Mouse (Mus musculus) thymus, adult 2 months (tissue): ENCODE results near the gene Mb21d2. TPM values are rescaled to one million over a fixed set of nuclear protein-coding genes. Genes with fewer than 3 reads are reported as not detected.

Source experiments
- DNase-seq: peaks from one replicate; pipeline ENCODE4 v3.0.0; 2021
- H3K27ac ChIP-seq: fragments of 200-500 bp; 2 replicates; pipeline ENCODE4 v1.5.1; 2012; ENCODE audit warnings: low read length, control low read depth; ENCODE audit not compliant: control insufficient read depth, insufficient read depth
- H3K27me3 ChIP-seq: fragments of 200-500 bp; 2 replicates; pipeline ENCODE4 v1.6.1; 2012; ENCODE audit warnings: mild to moderate bottlenecking, low read length, moderate library complexity, mixed read lengths; ENCODE audit not compliant: control insufficient read depth, insufficient read depth
- H3K36me3 ChIP-seq: fragments of 200-500 bp; 2 replicates; pipeline ENCODE4 v1.6.1; 2012; ENCODE audit warnings: mild to moderate bottlenecking, low read length, moderate library complexity; ENCODE audit not compliant: control insufficient read depth, insufficient read depth
- H3K4me1 ChIP-seq: fragments of 200-500 bp; replicated peaks from 2 replicates; pipeline ENCODE4 v1.6.1; 2012; ENCODE audit warnings: low read length; ENCODE audit not compliant: control insufficient read depth, insufficient read depth
- H3K4me3 ChIP-seq: fragments of 200-500 bp; 2 replicates; pipeline ENCODE4 v1.5.1; 2012; ENCODE audit warnings: mild to moderate bottlenecking, low read length, control low read depth, moderate library complexity; ENCODE audit not compliant: control insufficient read depth, insufficient read depth
- CTCF ChIP-seq: fragments of 200-500 bp; IDR thresholded peaks from 2 replicates; pipeline ENCODE4 v1.5.1; 2012; ENCODE audit warnings: mild to moderate bottlenecking, control low read depth, low read length, moderate library complexity, borderline replicate concordance; ENCODE audit not compliant: control insufficient read depth, poor library complexity, insufficient read depth; ENCODE audit errors: extremely low read depth
- POLR2A ChIP-seq: fragments of 200-500 bp; IDR thresholded peaks from 2 replicates; pipeline ENCODE4 v1.6.1; 2012; ENCODE audit warnings: mild to moderate bottlenecking, low read length, control low read depth, moderate library complexity; ENCODE audit not compliant: control insufficient read depth, poor library complexity, insufficient read depth; ENCODE audit errors: extremely low read depth
- WGBS: fragments of 180-500 bp; shearing (Covaris S2); methylation state at CpG from one replicate; pipeline ENCODE4 v1.1.7; 2018; 5-methylcytosine and 5-hydroxymethylcytosine counted together
- polyA plus RNA-seq: library from polyadenylated mRNA; depleted of rRNA; stranded (reverse); fragments of >200 nt; gene quantifications from 2 replicates; pipeline ENCODE4 v1.2.3, GENCODE M21; 2012

Gene Mb21d2
- polyA plus RNA-seq, 1 experiment = 3.3 TPM

DNA sequence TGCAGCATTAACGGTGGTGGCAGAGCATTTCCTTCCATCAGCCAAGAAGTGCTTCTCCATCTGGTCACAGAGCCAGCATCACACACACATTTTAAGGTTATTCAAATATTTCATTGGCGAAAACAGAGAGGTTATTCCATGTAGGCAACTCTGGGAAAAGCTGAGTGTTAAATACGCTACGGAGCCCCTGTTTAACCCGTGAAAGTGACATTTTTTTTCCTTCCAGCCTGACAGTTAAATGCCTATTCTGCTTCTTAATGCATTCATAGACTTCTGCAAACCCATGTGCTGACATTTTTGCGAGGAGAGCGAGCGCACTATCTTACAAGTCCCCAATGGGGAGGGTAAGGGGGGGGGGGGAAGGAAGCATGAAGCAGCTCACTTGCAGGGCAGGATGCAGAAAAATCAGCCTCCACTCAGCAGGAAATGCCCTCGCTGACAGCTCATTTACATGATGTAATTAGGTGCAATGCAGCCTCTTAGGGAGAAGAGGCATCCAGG lies 52.3 kb downstream of the Mb21d2 start:
- no peak overlapping the region for H3K4me3 ChIP-seq
- no peaks in the 10 kb centered on the region for H3K36me3 ChIP-seq
- DNase-seq = no peak
- H3K27me3 ChIP-seq = no peaks in the 10 kb centered on the region
- no peaks in the 10 kb centered on the region for H3K4me1 ChIP-seq
- 62% methylated on average over 9 of the region's 9 CpGs for WGBS
- TF ChIP-seq CTCF = no peak
- H3K27ac ChIP-seq = no peak overlapping the region

DNA sequence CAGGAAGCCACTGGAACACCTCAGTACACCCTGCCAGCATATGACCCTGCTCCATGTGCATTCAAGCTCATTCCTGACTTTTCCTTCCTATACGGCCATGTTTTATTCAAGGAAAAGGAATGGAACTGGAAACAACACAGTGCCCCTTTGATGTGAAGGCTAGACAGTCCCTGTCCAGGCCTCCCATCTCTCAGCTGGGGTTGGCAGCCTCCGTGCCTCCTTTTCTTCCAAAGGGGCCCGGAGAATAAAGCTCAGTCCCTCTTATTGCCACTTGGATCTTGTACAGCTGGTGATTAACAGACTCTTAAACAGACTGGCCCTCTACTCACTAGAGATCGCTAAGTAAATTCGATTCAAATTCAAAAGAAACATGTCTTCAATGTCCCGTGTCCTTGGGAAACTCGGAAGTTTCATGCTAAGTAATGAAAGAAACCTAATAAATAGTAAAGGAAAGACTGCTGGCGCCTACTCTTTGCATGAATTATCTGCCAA lies 56.0 kb downstream of the Mb21d2 start:
- Histone ChIP-seq H3K4me1 (no peaks in the 10 kb centered on the region), H3K4me3 (no peak overlapping the region), H3K36me3 (no peaks in the 10 kb centered on the region), H3K27me3 (no peaks in the 10 kb centered on the region), H3K27ac (no peak overlapping the region)
- no peak for DNase-seq
- 94% methylated on average over 8 of the region's 8 CpGs for WGBS
- TF ChIP-seq POLR2A = no peak
- TF ChIP-seq CTCF = no peak

DNA sequence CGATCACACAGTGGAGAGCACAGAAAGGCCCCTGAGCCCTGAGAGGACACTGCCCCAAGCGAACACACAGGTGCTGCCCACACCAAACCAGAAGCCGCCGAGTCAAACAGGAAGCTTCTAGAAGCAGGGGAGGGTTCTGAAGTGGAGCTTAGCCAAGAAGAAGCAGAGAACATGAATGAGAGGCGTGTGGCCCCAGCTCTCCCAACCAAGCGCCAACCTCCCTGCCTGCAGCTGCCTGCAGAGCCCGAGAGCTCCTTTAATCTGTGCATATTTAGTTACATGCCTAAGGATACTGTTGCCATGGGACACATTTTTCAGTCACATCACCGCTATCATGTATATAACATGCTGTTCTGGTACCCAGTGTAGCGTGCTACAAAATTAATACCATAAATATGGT lies 58.6 kb downstream of the Mb21d2 start:
- H3K36me3 ChIP-seq = no peaks in the 10 kb centered on the region
- H3K4me3 ChIP-seq = no peak overlapping the region
- DNase-seq = no peak
- no peak overlapping the region for H3K27ac ChIP-seq
- WGBS = 31% methylated on average over 9 of the region's 9 CpGs
- H3K4me1 ChIP-seq = no peaks in the 10 kb centered on the region
- no peaks in the 10 kb centered on the region for H3K27me3 ChIP-seq
- TF ChIP-seq POLR2A = no peak
- TF ChIP-seq CTCF = no peak

DNA sequence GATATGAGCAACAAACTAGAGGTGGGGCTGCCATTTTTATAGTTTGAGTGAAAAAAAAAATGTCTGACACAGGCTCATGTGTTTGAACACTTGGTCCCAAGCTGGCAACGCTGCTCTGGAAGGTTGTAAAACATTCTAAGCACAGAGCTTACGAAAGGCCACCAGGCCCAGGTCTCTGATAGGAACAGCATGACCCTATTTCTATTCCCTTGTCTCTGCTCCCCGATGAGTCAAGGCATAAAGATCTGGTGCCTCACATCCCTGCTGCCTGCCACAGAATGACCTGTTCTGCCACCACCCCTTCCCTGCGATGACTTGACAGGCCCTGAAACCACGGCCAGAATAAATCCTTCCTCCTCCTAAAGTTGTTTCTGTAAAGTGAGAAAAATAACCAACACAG lies 59.0 kb downstream of the Mb21d2 start:
- Histone ChIP-seq H3K36me3 (no peaks in the 10 kb centered on the region), H3K27me3 (no peaks in the 10 kb centered on the region), H3K4me1 (no peaks in the 10 kb centered on the region), H3K4me3 (no peak overlapping the region), H3K27ac (no peak overlapping the region)
- WGBS = 42% methylated on average over 5 of the region's 5 CpGs
- DNase-seq = no peak
- TF ChIP-seq CTCF (no peak), POLR2A (no peak)

DNA sequence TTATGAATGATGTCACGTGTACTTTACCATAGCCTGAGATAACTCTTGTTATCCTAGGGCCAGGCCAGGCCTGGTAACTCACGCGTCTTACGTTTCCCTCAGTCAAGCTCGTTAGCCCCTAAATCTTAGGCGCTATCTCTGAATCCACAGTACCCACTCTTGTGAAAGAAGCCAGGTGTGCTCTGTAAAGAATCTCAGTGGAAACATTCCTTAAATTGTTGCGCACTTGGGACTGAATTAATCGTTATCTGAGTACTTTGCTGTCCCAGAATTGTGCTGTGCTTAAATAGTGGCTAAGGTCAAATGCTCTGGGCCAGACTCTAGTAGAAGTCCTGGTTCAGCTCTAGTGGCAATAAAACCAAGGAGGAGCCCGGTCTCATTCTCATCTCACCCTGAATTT lies 60.6 kb downstream of the Mb21d2 start:
- DNase-seq = no peak
- no peaks in the 10 kb centered on the region for H3K4me1 ChIP-seq
- no peak overlapping the region for H3K4me3 ChIP-seq
- H3K27ac ChIP-seq = no peak overlapping the region
- WGBS = 96% methylated on average over 9 of the region's 9 CpGs
- no peaks in the 10 kb centered on the region for H3K27me3 ChIP-seq
- TF ChIP-seq POLR2A (no peak), CTCF (no peak)
- no peaks in the 10 kb centered on the region for H3K36me3 ChIP-seq

DNA sequence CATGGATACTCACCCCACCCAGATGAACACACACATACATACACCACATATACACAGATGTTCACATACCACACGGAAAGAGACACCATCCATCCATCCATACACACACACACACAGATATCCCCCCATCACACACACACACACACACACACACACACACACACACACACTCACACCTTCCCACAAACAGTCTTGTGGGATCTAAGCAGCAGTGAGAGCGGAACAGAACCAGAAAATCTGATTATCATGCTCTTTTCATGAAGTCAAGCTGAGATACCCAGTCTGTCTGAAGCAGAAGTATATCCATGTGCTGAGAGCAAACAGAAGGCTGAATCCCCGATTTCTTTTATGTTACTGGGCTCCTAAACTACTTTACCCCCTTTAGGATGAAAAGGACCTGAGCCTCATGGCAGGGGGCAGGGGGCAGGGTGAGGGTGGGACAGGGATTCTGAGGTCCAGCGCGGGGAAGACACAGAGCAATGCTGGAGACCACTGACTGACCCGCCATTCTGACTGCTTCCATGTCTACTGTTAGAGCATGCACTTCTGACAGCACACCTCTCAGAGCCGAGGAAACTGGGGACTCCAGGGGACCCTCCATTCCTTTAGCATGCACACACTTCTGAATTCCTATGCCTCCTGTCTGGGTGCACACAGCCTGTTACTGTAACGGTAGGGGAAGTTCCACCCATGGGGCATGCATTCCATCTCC lies 62.7 kb downstream of the Mb21d2 start:
- Histone ChIP-seq H3K27me3 (no peaks in the 10 kb centered on the region), H3K4me3 (no peak overlapping the region), H3K36me3 (no peaks in the 10 kb centered on the region), H3K27ac (no peak overlapping the region), H3K4me1 (no peaks in the 10 kb centered on the region)
- no peak for DNase-seq
- WGBS = 93% methylated on average over 8 of the region's 8 CpGs
- no peak for TF ChIP-seq CTCF
- TF ChIP-seq POLR2A = no peak

DNA sequence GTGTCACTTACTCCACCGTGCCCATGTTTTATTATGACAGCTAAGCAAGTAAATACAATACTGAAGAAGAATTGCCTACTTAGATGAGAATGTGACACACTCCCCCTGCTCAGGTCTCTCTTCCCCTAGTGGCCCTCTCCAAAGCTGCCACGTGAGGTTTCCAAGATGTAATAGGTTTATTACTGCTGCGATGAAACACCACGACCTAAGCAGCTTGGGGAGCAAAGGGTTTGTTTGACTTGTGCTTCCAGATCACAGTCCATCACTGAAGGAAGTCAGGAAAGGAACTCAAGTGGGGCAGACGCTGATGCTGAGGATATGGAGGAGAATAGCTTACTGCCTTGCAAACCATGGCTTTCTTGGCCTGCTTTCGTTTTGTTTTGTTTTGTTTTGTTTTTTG lies 65.9 kb downstream of the Mb21d2 start:
- Histone ChIP-seq H3K4me1 (no peaks in the 10 kb centered on the region), H3K27me3 (no peaks in the 10 kb centered on the region), H3K36me3 (no peaks in the 10 kb centered on the region), H3K4me3 (no peak overlapping the region), H3K27ac (no peak overlapping the region)
- 91% methylated on average over 6 of the region's 6 CpGs for WGBS
- TF ChIP-seq POLR2A = no peak
- TF ChIP-seq CTCF = no peak
- DNase-seq = no peak
